Mouse (Mus musculus) right cerebral cortex, postnatal 4 days (tissue): ENCODE measurements around the gene Rassf6.

Experiments
- DNase-seq: peaks from one replicate; pipeline ENCODE4 v3.0.0-alpha.2; 2022

Gene Rassf6

DNA sequence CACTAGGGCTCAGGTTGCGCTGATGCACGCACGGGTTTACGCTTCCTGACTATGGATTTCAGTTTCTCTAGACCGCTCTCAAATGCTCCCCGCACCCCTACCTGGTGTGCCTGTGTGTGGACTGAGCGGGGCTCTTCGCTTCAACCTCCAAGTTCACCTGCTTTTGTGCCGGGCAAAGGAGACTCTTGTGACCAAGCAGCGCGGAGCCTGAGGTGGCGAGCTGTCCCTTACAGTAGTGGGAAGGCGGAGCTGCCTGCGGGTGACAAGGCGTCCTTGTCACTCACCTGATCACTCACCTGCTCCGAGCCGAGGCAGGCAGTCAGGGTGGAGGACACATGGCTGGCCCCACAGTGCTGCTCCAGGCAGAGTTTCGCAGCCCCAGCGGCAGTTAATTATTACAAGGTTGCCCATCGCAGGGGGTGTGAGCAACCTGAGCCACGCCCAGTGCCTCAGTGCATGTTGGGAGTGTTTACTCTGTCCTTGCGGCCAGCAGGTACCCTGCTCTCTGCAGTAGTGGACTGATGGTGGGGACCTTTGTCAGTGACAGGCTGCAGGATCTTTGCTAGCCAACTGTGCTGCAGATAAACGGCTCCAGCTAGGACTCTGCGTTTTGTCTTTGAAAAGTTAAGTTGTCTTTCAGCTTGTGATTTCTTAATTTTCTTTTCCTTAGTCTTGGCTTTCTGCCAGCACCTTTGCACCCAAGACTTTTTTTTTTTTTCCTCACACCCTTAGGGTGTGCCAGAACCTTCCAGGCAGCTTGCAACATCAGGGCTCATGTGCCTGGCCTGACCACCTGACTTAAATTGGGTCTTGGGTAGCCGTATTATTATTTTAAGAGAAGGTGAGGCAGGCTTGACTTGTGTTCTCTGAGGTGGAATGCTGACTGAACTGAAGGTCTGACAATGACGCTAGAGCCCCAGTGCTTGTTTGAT lies at the start of gene Rassf6:
Rassf6 (minus strand) TSS at position 372 of the 932 bp plus-strand sequence.
- DNase-seq = no peak

DNA sequence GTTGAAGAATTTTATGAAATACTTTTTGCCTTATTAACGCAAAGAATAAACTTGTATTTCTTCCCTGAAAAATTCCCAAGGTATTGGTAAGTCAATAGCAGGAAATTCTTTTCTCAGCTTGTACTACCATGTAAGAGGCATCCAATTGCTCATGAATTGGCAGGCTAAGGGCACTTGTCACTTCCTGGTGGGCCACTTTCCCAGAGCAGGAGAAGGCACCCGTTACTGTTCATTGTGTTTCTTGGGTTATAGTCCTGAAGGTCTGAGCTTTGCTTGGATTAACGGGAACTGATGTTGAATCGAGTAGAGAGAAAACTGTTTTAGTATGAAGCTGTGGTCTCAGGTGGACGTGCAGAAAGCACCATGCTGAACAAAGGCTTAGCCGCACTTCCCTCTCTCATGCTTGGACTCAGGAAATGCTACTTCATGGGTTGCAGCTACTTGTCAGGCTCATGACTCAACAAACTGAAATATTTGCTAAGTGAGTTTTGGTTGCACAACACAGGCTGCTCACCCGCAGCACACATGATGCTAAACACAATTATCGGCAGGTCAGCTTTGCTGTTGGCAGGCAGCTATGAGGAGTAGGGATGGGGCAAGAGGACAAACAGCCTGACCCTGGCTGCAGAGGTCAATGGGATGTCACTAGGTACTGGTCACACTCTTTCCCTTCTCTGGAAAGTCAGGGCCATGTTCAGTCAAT lies 49.1 kb upstream of the Rassf6 start:
- DNase-seq = no peak

DNA sequence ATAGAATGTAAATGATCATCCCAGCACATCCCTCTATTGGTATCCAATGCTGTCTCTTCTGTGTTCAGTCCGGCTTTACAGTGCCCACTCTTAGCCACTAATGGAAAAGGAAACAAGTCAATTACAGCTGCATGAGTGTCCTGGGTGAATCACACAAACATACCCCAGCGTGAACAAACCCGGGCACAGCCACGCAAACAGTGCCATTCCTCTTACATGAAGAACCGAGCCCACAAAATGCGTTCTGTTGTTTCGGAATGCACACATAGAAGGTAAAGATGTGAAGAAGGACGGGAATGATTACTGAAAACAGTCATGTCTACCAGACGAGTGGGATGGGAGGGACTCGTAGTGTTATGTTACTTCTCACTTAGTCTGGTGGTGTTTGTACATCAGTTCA lies 47.5 kb upstream of the Rassf6 start:
- no peak for DNase-seq

DNA sequence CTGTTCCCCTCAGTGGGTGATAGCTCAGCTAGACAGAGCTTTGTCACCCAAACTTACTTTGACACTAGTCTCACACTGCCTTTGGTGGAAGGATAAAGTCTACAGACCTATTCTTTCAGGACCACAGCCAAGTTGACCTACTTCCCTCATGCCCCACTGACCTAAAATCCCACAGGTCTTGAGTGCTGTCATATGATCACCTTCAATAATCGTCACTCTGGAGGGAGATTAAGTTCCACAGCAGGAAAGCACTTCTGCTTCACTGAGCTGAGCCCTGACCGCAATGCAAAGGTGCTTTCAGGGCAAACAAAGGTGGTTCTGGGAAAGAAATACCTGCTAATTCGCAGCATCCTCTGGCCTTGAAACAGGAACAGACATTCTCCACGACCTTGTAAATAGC lies 44.5 kb upstream of the Rassf6 start:
- DNase-seq = no peak

- DNase-seq = no peak
These were observed 41.4 kb upstream of the Rassf6 start for GRCm38 (mm10) chr5:90681842-90682241.

DNA sequence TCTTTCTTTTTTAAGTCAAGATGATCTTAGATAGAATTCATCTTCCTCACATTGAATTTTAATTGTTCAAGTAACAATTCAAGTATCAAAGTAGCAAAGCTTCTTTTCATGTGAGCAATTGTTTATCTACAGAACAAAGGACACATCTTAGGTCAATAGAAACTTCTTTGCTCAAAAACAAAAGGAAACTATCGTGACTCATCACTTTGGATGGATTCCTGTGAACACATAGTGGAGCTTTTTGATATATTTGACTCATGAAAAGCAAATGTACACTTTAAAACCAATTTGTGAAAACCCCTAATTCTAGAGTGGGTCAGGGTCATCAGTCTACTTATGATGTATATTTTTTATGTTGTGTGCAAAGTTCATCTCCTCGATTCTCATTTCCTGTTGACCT lies 37.1 kb upstream of the Rassf6 start:
- DNase-seq = no peak

DNA sequence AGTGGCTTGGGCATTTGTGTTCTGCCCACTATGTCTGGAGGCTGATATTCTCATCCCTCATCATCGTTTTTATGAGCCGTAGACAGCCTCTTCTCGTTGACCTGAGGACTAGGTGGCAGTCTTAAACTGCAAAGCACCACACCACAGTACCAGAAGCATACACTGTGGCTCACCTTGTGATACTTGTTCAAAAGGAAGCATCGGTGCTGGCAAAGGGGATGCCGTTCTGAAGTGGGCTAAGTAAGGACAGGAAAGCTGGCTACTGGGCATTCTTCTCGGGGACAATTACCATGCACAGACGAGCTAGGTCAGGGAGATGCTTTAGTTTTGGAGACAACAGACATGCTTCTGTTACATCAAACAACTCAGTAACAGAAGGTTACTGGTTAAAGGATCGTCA lies 21.4 kb upstream of the Rassf6 start:
- no peak for DNase-seq

DNA sequence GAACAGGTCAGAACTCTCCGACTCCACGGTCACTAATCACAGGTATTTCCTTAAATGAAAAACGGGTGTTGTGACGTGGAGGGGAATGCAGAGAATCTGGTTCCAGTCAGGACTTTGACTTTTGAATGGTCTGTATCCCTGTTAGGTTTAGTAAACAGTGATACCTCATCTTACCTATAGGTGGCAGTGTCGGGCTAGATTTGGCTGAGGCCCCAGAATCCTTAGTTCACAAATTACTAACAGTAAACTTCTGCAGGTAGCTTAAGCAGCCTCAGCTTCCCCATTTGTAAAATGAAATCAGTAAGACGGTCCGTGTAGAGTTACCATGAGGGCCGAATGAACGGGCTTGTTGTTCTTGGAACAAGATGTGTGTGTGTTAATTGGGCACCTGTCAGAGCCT lies 21.0 kb upstream of the Rassf6 start:
- peak; percentile 22 for DNase-seq

- no peak for DNase-seq
These were observed 20.0 kb upstream of the Rassf6 start for GRCm38 (mm10) chr5:90660411-90660810.

DNA sequence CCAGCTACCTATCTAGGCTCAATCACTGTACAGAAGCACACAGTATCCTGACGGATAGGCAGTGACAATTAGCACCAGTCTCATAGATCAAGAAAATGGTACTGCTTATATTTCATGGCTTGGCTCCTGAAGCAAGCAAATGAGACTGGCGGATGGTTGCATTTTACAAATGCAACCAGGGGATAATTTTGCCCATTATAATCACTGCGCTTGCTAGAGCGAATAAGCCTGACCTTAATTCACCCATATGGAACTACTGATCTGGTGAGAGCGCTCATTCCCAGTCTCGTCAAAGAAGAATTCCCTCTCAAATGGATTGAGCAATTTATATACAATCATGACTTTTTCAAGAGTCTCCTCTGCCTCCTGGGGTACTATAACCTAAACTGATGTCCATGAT lies 16.2 kb upstream of the Rassf6 start:
- DNase-seq = no peak

DNA sequence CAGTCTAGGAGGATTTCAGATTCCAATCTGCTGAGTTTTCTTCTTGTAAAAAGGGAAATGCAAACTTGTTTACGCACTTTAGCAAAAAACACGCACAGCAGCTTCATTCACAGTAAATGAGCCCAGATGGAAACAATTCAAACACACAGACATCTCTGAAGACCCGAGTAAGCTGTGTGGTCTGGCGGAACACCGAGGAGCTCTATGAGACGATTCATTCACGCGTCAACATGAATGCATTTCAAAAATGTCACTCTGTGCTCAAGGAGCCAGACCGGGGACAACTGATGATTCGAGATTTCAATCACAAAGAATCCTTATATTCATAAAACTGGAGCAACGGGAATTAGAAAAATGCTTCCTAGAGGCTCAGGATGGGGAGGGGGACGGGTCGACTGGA lies 15.4 kb upstream of the Rassf6 start:
- DNase-seq = no peak

DNA sequence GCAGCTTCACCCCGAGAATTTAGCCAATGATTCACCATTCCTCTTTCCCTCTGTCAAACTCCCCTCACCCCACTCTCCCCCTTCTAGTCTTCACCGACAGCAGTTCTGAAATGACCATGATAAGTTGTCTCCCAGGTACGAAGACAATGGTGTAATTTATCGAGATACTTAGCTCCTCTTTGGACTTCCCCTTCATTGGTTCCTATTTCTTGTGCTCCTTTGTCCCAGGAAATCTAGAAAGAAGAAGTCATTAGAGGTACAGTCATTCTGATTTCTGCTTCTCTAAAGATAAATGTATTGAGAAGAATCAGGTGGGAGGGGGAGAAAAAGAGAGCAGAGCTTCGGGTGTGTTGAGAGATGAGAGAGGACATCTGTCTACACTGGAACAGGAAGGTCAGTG lies 14.3 kb upstream of the Rassf6 start:
- DNase-seq = no peak

DNA sequence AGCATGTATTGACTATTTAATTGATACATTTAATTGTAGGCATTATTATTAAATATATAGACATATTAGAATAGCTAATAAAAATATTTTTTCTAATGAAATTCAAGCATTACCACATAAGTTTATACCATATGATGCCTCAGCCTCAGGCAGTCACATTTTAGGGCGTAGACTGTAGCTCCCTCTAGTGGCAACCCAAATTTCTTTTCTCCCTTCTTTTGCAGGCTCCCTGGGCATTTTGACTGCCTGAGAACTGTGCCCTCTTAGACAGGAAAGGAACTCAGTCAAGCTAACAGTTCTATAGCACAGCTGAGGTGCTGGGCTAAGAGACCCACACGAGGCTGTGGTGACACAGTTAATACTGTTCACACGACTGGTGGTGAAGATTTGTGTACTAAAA lies 12.3 kb upstream of the Rassf6 start:
- DNase-seq = peak; percentile 36

GRCm38 (mm10) chr5:90650466-90651150 lies 10.2 kb upstream of the Rassf6 start:
- DNase-seq = no peak

DNA sequence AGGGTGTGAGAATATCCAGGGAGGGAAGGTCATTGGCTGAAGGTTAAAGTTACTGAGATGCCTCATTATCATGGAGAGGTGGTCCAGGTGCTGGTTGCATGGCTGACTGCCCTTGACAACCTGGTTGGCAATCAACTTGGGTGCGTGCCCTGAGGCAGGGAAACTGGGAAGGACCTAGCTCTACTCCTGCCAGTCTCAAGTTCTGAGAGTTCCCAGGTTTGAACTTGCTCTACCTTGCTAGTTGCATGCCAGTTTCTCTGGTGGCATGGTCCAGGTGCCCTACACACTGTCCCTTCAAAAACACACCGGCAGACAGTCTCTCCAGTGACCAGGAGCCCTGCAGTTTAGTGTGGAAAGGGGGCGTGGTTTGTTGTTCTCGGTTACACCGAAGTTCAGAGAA lies 7.0 kb upstream of the Rassf6 start:
- no peak for DNase-seq

GRCm38 (mm10) chr5:90646398-90646797 lies 5.9 kb upstream of the Rassf6 start:
- no peak for DNase-seq

GRCm38 (mm10) chr5:90645579-90645978 lies 5.1 kb upstream of the Rassf6 start:
- DNase-seq = no peak

DNA sequence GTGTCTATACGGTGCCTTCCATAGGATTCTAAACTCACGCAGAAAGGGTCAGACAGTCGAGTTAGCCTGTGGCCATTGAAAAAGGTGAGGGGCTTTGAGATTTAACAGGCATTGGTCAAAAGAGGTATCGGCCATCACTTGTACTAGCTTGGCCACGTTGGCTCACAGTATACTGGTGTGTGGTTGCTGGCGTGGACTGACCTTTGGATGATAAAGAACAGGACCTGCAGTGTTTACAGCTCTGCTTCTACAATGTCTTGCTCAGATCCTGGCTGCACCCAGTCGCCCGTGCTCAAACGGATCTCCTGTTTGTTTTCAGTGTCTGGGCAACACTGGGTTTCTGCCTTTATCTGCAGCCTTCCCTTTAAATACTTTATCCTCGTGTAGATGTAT lies 757 bp upstream of the Rassf6 start:
- no peak for DNase-seq

- DNase-seq = no peak
These were observed 5.6 kb downstream of the Rassf6 start for GRCm38 (mm10) chr5:90634885-90635284.

DNA sequence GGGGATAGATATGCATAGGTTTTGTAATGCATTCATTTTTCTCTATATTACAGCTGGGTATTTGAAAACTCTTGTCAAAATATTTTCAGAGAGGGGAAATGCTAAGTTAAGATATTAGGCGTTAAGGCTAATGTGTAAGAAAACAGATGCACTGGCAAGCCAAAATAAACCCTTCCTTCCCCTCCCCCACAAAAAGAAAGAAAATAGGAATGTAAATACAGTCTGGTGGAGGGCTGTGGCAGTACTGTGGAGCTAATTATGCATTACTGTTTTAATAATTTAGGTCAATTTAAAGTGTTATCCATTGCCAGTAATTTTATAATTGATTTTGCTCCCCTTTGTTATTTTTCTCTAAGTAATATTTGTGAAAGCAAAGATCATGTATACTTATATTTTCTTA lies 11.9 kb downstream of the Rassf6 start:
- DNase-seq = no peak

GRCm38 (mm10) chr5:90628011-90628410 lies 12.4 kb downstream of the Rassf6 start:
- no peak for DNase-seq

- no peak for DNase-seq
These were observed 13.0 kb downstream of the Rassf6 start for GRCm38 (mm10) chr5:90627423-90627822.

GRCm38 (mm10) chr5:90624708-90625425 lies 15.6 kb downstream of the Rassf6 start:
- no peak for DNase-seq
